Mouse (Mus musculus): ENCODE results near the gene Olfr316. TPM values are rescaled to one million over a fixed set of nuclear protein-coding genes. Genes with fewer than 3 reads are reported as not detected.

Olfr316 gene
- polyA plus RNA-seq, 2 experiments = not detected

DNA sequence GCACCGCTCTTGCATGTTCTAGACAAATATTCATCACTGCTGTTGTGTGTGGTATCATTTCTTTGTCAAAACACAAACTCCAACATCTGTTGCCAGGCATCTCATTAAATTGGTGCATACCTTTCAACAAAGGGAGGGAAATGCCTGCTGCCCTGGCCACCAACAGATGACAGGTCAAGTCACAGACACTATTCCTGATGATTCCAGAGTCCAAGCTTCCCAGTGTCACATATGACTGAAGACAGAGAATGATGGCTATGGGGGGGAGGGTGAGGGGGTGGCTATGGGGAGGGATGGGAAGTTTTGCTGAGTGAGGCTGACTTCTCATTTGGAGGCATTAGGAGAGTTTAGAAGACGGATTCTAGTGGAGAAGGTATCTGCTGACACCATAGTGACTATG, 31.6 kb downstream of the Olfr316 start:
- 62% methylated on average over 2 of the region's 2 CpGs for WGBS (ENCODE audit: insufficient replicate concordance)
- no peaks in the 10 kb centered on the region for H3K36me3 ChIP-seq (replicated peaks; ENCODE audit: control insufficient read depth, insufficient read depth, low read depth)
- no peak overlapping the region for H3K9ac ChIP-seq (replicated peaks)
- TF ChIP-seq CTCF (IDR thresholded peaks at IDR 0.05; ENCODE audit: low read depth) (no peak), EP300 (IDR thresholded peaks at IDR 0.05; ENCODE audit: low read depth) (no peak)
- DNase-seq (ENCODE audit: low read depth in 3 of 3, low spot score in 3 of 3) (no peak), ATAC-seq (ENCODE audit: insufficient read depth) (no peak)
- no peaks in the 10 kb centered on the region for H3K9me3 ChIP-seq (ENCODE audit: control insufficient read depth, low read length)
- H3K4me3 ChIP-seq (ENCODE audit: insufficient read depth in 1 of 2, low read depth in 2 of 2, low read length in 2 of 2) = no peak overlapping the region
- H3K4me1 ChIP-seq (replicated peaks; ENCODE audit: control insufficient read depth in 2 of 2, insufficient read depth in 2 of 2, low read length in 1 of 2) = no peaks in the 10 kb centered on the region
- H3K27ac ChIP-seq = no peak overlapping the region
- no peaks in the 10 kb centered on the region for H3K27me3 ChIP-seq (ENCODE audit: control insufficient read depth, insufficient read depth, low read length)
- no peak overlapping the region for H3K4me2 ChIP-seq (ENCODE audit: low read depth)

DNA sequence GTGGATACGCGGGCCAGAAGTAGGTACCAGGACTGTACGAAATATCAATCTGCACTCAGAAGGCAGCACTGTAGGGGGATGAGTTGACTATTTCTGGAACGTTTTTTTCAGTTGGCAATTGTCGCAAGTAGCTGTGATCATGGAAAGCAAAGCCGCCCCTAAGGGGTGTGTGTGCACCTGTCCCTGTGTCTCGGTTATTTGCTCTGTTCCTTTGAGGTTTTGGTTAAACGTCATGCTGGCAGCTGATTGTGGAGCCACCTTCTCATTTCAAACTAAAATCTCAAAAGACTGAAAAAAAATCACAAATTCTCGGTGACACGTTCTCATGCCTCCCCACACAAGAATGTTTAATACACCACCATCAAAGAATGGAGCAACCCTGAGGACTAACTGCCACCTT, 35.1 kb downstream of the Olfr316 start:
- H3K36me3 ChIP-seq (replicated peaks; ENCODE audit: control insufficient read depth, insufficient read depth, low read depth) = no peaks in the 10 kb centered on the region
- H3K9me3 ChIP-seq (ENCODE audit: control insufficient read depth, low read length) = no peaks in the 10 kb centered on the region
- H3K27me3 ChIP-seq (ENCODE audit: control insufficient read depth, insufficient read depth, low read length) = no peaks in the 10 kb centered on the region
- ATAC-seq (ENCODE audit: insufficient read depth) (no peak), DNase-seq (ENCODE audit: low read depth in 3 of 3, low spot score in 3 of 3) (no peak)
- H3K4me2 ChIP-seq (ENCODE audit: low read depth) = no peak overlapping the region
- 67% methylated on average over 10 of the region's 10 CpGs for WGBS (ENCODE audit: insufficient replicate concordance)
- no peak overlapping the region for H3K9ac ChIP-seq (replicated peaks)
- no peak overlapping the region for H3K27ac ChIP-seq
- no peak for TF ChIP-seq CTCF (IDR thresholded peaks at IDR 0.05; ENCODE audit: low read depth)
- no peak for TF ChIP-seq EP300 (IDR thresholded peaks at IDR 0.05; ENCODE audit: low read depth)
- no peaks in the 10 kb centered on the region for H3K4me1 ChIP-seq (replicated peaks; ENCODE audit: control insufficient read depth in 2 of 2, insufficient read depth in 2 of 2, low read length in 1 of 2)
- no peak overlapping the region for H3K4me3 ChIP-seq (ENCODE audit: insufficient read depth in 1 of 2, low read depth in 2 of 2, low read length in 2 of 2)

- TF ChIP-seq EP300 (IDR thresholded peaks at IDR 0.05; ENCODE audit: low read depth) (no peak), CTCF (IDR thresholded peaks at IDR 0.05; ENCODE audit: low read depth) (no peak)
- H3K27ac ChIP-seq = no peak overlapping the region
- H3K9me3 ChIP-seq (ENCODE audit: control insufficient read depth, low read length) = no peaks in the 10 kb centered on the region
- no peak overlapping the region for H3K9ac ChIP-seq (replicated peaks)
- H3K4me3 ChIP-seq (ENCODE audit: insufficient read depth in 1 of 2, low read depth in 2 of 2, low read length in 2 of 2) = no peak overlapping the region
- H3K36me3 ChIP-seq (replicated peaks; ENCODE audit: control insufficient read depth, insufficient read depth, low read depth) = no peaks in the 10 kb centered on the region
- DNase-seq (ENCODE audit: low read depth in 3 of 3, low spot score in 3 of 3) (no peak), ATAC-seq (ENCODE audit: insufficient read depth) (no peak)
- H3K4me1 ChIP-seq (replicated peaks; ENCODE audit: control insufficient read depth in 2 of 2, insufficient read depth in 2 of 2, low read length in 1 of 2) = no peaks in the 10 kb centered on the region
- H3K4me2 ChIP-seq (ENCODE audit: low read depth) = no peak overlapping the region
- 50% methylated on average over 8 of the region's 8 CpGs for WGBS (ENCODE audit: insufficient replicate concordance)
- H3K27me3 ChIP-seq (ENCODE audit: control insufficient read depth, insufficient read depth, low read length) = no peaks in the 10 kb centered on the region
Measured at GRCm38 (mm10) chr11:58788346-58788745, 35.8 kb downstream of the Olfr316 start.

GRCm38 (mm10) chr11:58789532-58789931, 37.0 kb downstream of the Olfr316 start:
- no peaks in the 10 kb centered on the region for H3K4me1 ChIP-seq (replicated peaks; ENCODE audit: control insufficient read depth in 2 of 2, insufficient read depth in 2 of 2, low read length in 1 of 2)
- ATAC-seq (ENCODE audit: insufficient read depth) (no peak), DNase-seq (ENCODE audit: low read depth in 3 of 3, low spot score in 3 of 3) (no peak)
- WGBS (ENCODE audit: insufficient replicate concordance) = 25% methylated on average over 3 of the region's 3 CpGs
- no peaks in the 10 kb centered on the region for H3K9me3 ChIP-seq (ENCODE audit: control insufficient read depth, low read length)
- H3K27ac ChIP-seq = no peak overlapping the region
- H3K9ac ChIP-seq (replicated peaks) = no peak overlapping the region
- no peak overlapping the region for H3K4me3 ChIP-seq (ENCODE audit: insufficient read depth in 1 of 2, low read depth in 2 of 2, low read length in 2 of 2)
- H3K36me3 ChIP-seq (replicated peaks; ENCODE audit: control insufficient read depth, insufficient read depth, low read depth) = no peaks in the 10 kb centered on the region
- no peak overlapping the region for H3K4me2 ChIP-seq (ENCODE audit: low read depth)
- TF ChIP-seq EP300 (IDR thresholded peaks at IDR 0.05; ENCODE audit: low read depth) (no peak), CTCF (IDR thresholded peaks at IDR 0.05; ENCODE audit: low read depth) (no peak)
- H3K27me3 ChIP-seq (ENCODE audit: control insufficient read depth, insufficient read depth, low read length) = no peaks in the 10 kb centered on the region

DNA sequence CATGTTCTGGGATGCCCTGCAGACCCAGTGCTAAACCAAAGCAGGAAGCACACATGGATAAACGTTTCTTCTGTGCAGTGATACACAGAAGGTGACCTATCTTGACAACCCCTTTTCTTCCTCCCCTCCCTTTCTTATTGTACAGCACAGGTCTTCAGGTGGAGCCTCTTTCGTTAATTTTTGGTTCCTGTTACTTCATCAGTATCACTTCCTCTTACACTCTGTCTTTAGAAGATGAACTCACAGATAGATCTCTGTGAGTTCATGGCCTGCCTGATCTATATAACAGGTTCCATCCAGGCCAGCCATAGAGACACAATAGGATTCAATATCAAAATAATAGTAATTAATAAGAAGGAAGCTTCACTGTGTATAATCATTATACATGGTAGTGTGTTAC, 37.5 kb downstream of the Olfr316 start:
- Histone ChIP-seq H3K27ac (no peak overlapping the region), H3K9me3 (ENCODE audit: control insufficient read depth, low read length) (no peaks in the 10 kb centered on the region), H3K27me3 (ENCODE audit: control insufficient read depth, insufficient read depth, low read length) (no peaks in the 10 kb centered on the region), H3K4me1 (replicated peaks; ENCODE audit: control insufficient read depth in 2 of 2, insufficient read depth in 2 of 2, low read length in 1 of 2) (no peaks in the 10 kb centered on the region), H3K4me3 (ENCODE audit: insufficient read depth in 1 of 2, low read depth in 2 of 2, low read length in 2 of 2) (no peak overlapping the region), H3K36me3 (replicated peaks; ENCODE audit: control insufficient read depth, insufficient read depth, low read depth) (no peaks in the 10 kb centered on the region), H3K9ac (replicated peaks) (no peak overlapping the region), H3K4me2 (ENCODE audit: low read depth) (no peak overlapping the region)
- ATAC-seq (ENCODE audit: insufficient read depth) = no peak
- no peak for DNase-seq (ENCODE audit: low read depth in 3 of 3, low spot score in 3 of 3)
- WGBS (ENCODE audit: insufficient replicate concordance) = 10% methylated on average over 2 of the region's 2 CpGs
- TF ChIP-seq CTCF (IDR thresholded peaks at IDR 0.05; ENCODE audit: low read depth) = no peak
- TF ChIP-seq EP300 (IDR thresholded peaks at IDR 0.05; ENCODE audit: low read depth) = no peak

Measured in liver, embryonic 14.5 days (tissue).